Mouse (Mus musculus): ENCODE measurements around the gene Rbm48.

DNA sequence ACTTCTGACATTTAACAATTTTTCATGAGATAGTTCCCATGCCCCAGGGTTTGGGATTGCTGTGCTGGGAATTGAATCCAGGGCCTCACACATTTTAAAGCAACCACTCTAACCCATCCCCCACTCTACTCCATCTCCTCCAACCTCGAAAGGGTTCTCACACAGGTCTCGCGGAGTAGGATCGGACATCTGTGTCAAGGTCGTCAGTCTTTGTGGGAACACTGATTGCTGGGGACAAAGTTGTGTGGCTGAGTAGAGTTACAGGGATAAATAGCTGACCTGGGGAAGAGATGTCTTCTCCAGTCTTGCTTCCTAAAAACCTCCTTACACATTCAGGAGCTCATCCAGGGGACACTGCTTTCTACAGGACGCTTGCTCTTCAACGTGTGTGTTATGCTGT is 17.3 kb downstream of the Rbm48 start:
- no peak for TF ChIP-seq CTCF (conservative IDR thresholded peaks at IDR 0.05; ENCODE audit: low read length)
- TF ChIP-seq POU5F1 (IDR thresholded peaks at IDR 0.05; ENCODE audit: borderline replicate concordance, low read length) = no peak
